ENCODE assay signal across 9 mouse cellular contexts in genomic region chr5:121591417-121592063, GRCm38 (mm10). TPM values are rescaled to one million over a fixed set of nuclear protein-coding genes. Genes with fewer than 3 reads are reported as not detected.
DNase-seq lines count a peak whose midpoint lies in the region; ATAC-seq and TF ChIP-seq lines count a peak whose summit lies in the region.
"Had no signal": no experiment of that assay in that cellular context is flagged by ENCODE, and none has a peak within 500 bp of the region (broad histone marks: within the 10 kb centered on the region; RNA-seq: fewer than 3 reads in every experiment).

No protein-coding gene starts in this region.

- H3K27ac ChIP-seq in liver, adult 2 months (replicated peaks; ENCODE audit: insufficient read depth, low read depth, low read length) = peak overlapping the region; percentile 98
- peak overlapping the region; percentile 53 for H3K27ac ChIP-seq in brown adipose tissue, adult 24 weeks (replicated peaks; ENCODE audit: low read depth, low read length)
- H3K27ac ChIP-seq in intestine, embryonic 15.5 days = no peak overlapping the region
- no peak overlapping the region for H3K27ac ChIP-seq in neural tube, embryonic 15.5 days (replicated peaks)

- DNase-seq in liver, adult 2 months (ENCODE audit: extremely low read depth, low read depth, low spot score) = peak; percentile 91
- DNase-seq in liver = no peak
- DNase-seq in T-cell, adult 2 months (ENCODE audit: low spot score) = no peak
- no peak for DNase-seq in kidney, adult 8-10 months
- DNase-seq in layer of hippocampus, adult 9-11 months = no peak

- peak overlapping the region; percentile 70 for H3K9ac ChIP-seq in liver, adult 2 months (ENCODE audit: low read depth, low read length)
- no peak overlapping the region for H3K9ac ChIP-seq in intestine, embryonic 15.5 days
- H3K9ac ChIP-seq in neural tube, embryonic 15.5 days (replicated peaks) = no peak overlapping the region; the same call in 1 of the 2 replicates

- 7% methylated on average over 11 of the region's 11 CpGs for WGBS in liver, adult 2 months
- 68% methylated on average over 11 of the region's 11 CpGs for WGBS in intestine, embryonic 15.5 days
- 71% methylated on average over 11 of the region's 11 CpGs for WGBS in neural tube, embryonic 15.5 days

- no peaks in the 10 kb centered on the region for H3K27me3 ChIP-seq in liver, adult 2 months (ENCODE audit: control insufficient read depth, insufficient read depth, low read length)
- H3K27me3 ChIP-seq in intestine, embryonic 15.5 days (replicated peaks) = no peaks in the 10 kb centered on the region
- 0 out of 2 replicates have a peak, but pooled peaks cover 2% of the 10 kb centered on the region for H3K27me3 ChIP-seq in neural tube, embryonic 15.5 days (replicated peaks)

- H3K79me2 ChIP-seq in liver, adult 2 months (ENCODE audit: control insufficient read depth, insufficient read depth, low read length) = peaks cover 33% of the 10 kb centered on the region

- TF ChIP-seq CTCF in liver, adult 2 months (IDR thresholded peaks at IDR 0.05; ENCODE audit: low read depth, low read length) = no peak

- H3K9me3 ChIP-seq in intestine, embryonic 15.5 days = no peaks in the 10 kb centered on the region
- no peaks in the 10 kb centered on the region for H3K9me3 ChIP-seq in neural tube, embryonic 15.5 days (replicated peaks)

- no peak for ATAC-seq in intestine, embryonic 15.5 days
- no peak for ATAC-seq in neural tube, embryonic 15.5 days (ENCODE audit: low FRiP score)

- no peak for TF ChIP-seq POLR2A in liver, adult 2 months (IDR thresholded peaks at IDR 0.05; ENCODE audit: extremely low read depth, insufficient read depth, low read length)

- peaks cover 33% of the 10 kb centered on the region for H3K4me1 ChIP-seq in liver, adult 2 months (ENCODE audit: control insufficient read depth, insufficient read depth, low read length)
- peaks cover 27% of the 10 kb centered on the region for H3K4me1 ChIP-seq in brown adipose tissue, adult 24 weeks (ENCODE audit: control insufficient read depth, insufficient read depth, insufficient read length, low read length)
- peaks cover 20% of the 10 kb centered on the region for H3K4me1 ChIP-seq in intestine, embryonic 15.5 days (replicated peaks)
- peaks cover 39% of the 10 kb centered on the region for H3K4me1 ChIP-seq in neural tube, embryonic 15.5 days

- peaks cover 4% of the 10 kb centered on the region for H3K36me3 ChIP-seq in liver, adult 2 months (ENCODE audit: control insufficient read depth, insufficient read depth, low read length)
- no peaks in the 10 kb centered on the region for H3K36me3 ChIP-seq in intestine, embryonic 15.5 days
- no peaks in the 10 kb centered on the region for H3K36me3 ChIP-seq in neural tube, embryonic 15.5 days

- peak overlapping the region; percentile 37 for H3K4me3 ChIP-seq in liver, adult 2 months (ENCODE audit: insufficient read depth, low read depth, low read length)
- H3K4me3 ChIP-seq in brown adipose tissue, adult 24 weeks (ENCODE audit: insufficient read depth, low read depth, low read length) = peak overlapping the region; percentile 71
- no peak overlapping the region for H3K4me3 ChIP-seq in intestine, embryonic 15.5 days (replicated peaks)
- no peak overlapping the region for H3K4me3 ChIP-seq in neural tube, embryonic 15.5 days (replicated peaks)

- H3K4me2 ChIP-seq in intestine, embryonic 15.5 days (replicated peaks) = peak overlapping the region; percentile 89; the same call in 1 of the 2 replicates
- peak overlapping the region; percentile 15 for H3K4me2 ChIP-seq in neural tube, embryonic 15.5 days

RNA-seq across cellular contexts. Expression of gene Aldh2, which starts 2.1 kb away (rescaled TPM):
- 1,488 and 1,502 TPM in 2 replicates for total RNA-seq in liver, adult 2 months (2014; rRNA removed)
- 3,750 and 4,351 TPM in 2 replicates for polyA plus RNA-seq in liver, adult 2 months (2012; rRNA removed)
- 645 and 839 TPM in 2 replicates for polyA plus RNA-seq in brown adipose tissue, adult 24 weeks (2012; ENCODE audit: insufficient read depth, insufficient read length, missing spikeins)
- 189 and 193 TPM in 2 replicates for polyA plus RNA-seq in intestine, embryonic 15.5 days (2015; fragmentation: Nextera tagmentation; extraction: Ambion mirVana)
- polyA plus RNA-seq in neural tube, embryonic 15.5 days (2015; fragmentation: Nextera tagmentation; extraction: Ambion mirVana) = 131 and 148 TPM in 2 replicates

RNA-seq across cellular contexts. Expression of gene Acad12, which starts 27.2 kb away (rescaled TPM):
- 9.6 and 14.4 TPM in 2 replicates for total RNA-seq in liver, adult 2 months (2014; rRNA removed)
- 9.1 and 10.1 TPM in 2 replicates for polyA plus RNA-seq in liver, adult 2 months (2012; rRNA removed)
- polyA plus RNA-seq in brown adipose tissue, adult 24 weeks (2012; ENCODE audit: insufficient read depth, insufficient read length, missing spikeins) = 18.4 and 32.3 TPM in 2 replicates
- polyA plus RNA-seq in intestine, embryonic 15.5 days (2015; fragmentation: Nextera tagmentation; extraction: Ambion mirVana) = 2.9 and 3.1 TPM in 2 replicates
- 1.7 and 1.8 TPM in 2 replicates for polyA plus RNA-seq in neural tube, embryonic 15.5 days (2015; fragmentation: Nextera tagmentation; extraction: Ambion mirVana)

RNA-seq across cellular contexts. Expression of gene Mapkapk5, which starts 45.8 kb away (rescaled TPM):
- total RNA-seq in liver, adult 2 months (2014; rRNA removed) = 39.0 and 40.1 TPM in 2 replicates
- polyA plus RNA-seq in liver, adult 2 months (2012; rRNA removed) = 16.8 and 21.7 TPM in 2 replicates
- 47.1 and 76.5 TPM in 2 replicates for polyA plus RNA-seq in brown adipose tissue, adult 24 weeks (2012; ENCODE audit: insufficient read depth, insufficient read length, missing spikeins)
- 45.5 and 50.7 TPM in 2 replicates for polyA plus RNA-seq in intestine, embryonic 15.5 days (2015; fragmentation: Nextera tagmentation; extraction: Ambion mirVana)
- polyA plus RNA-seq in neural tube, embryonic 15.5 days (2015; fragmentation: Nextera tagmentation; extraction: Ambion mirVana) = 65.4 and 65.5 TPM in 2 replicates

RNA-seq across cellular contexts. Expression of gene Adam1a, which starts 46.3 kb away (rescaled TPM):
- total RNA-seq in liver, adult 2 months (2014; rRNA removed) = 2.5 and 2.8 TPM in 2 replicates
- polyA plus RNA-seq in liver, adult 2 months (2012; rRNA removed) = 0.85 and 1.4 TPM in 2 replicates
- 0.52 and 0.71 TPM in 2 replicates for polyA plus RNA-seq in brown adipose tissue, adult 24 weeks (2012; ENCODE audit: insufficient read depth, insufficient read length, missing spikeins)
- 0.77 and 1.2 TPM in 2 replicates for polyA plus RNA-seq in intestine, embryonic 15.5 days (2015; fragmentation: Nextera tagmentation; extraction: Ambion mirVana)
- 3.7 and 4.6 TPM in 2 replicates for polyA plus RNA-seq in neural tube, embryonic 15.5 days (2015; fragmentation: Nextera tagmentation; extraction: Ambion mirVana)

RNA-seq across cellular contexts. Expression of gene Gm42878, which starts 46.3 kb away (rescaled TPM):
- total RNA-seq in liver, adult 2 months (2014; rRNA removed) = 0.09 TPM in 1 of 2 replicates, not detected in the other
- polyA plus RNA-seq in liver, adult 2 months (2012; rRNA removed) = not detected in 2 replicates
- not detected in 2 replicates for polyA plus RNA-seq in brown adipose tissue, adult 24 weeks (2012; ENCODE audit: insufficient read depth, insufficient read length, missing spikeins)
- polyA plus RNA-seq in intestine, embryonic 15.5 days (2015; fragmentation: Nextera tagmentation; extraction: Ambion mirVana) = not detected in 2 replicates
- polyA plus RNA-seq in neural tube, embryonic 15.5 days (2015; fragmentation: Nextera tagmentation; extraction: Ambion mirVana) = not detected in 2 replicates
- polyA plus RNA-seq: embryonic facial prominence, embryonic 14.5 days had no signal

Comparison
In these comparisons a context has a peak if more than half of its experiments do, and no peak if none do; other contexts are left out.
1. H3K27ac ChIP-seq: peak in liver, adult 2 months (single experiment) and brown adipose tissue, adult 24 weeks (single experiment); none in intestine, embryonic 15.5 days (single experiment) and neural tube, embryonic 15.5 days (single experiment).
2. H3K4me3 ChIP-seq: peak in liver, adult 2 months (single experiment) and brown adipose tissue, adult 24 weeks (single experiment); none in intestine, embryonic 15.5 days (single experiment) and neural tube, embryonic 15.5 days (single experiment).